Mouse (Mus musculus): ENCODE data around the gene Vcam1. TPM values are rescaled to one million over a fixed set of nuclear protein-coding genes. Genes with fewer than 3 reads are reported as not detected.

Gene Vcam1
- polyA plus RNA-seq (2014; fragmentation: Nextera tagmentation; extraction: Ambion mirVana): 78.6 and 93.8 TPM in 2 replicates

DNA sequence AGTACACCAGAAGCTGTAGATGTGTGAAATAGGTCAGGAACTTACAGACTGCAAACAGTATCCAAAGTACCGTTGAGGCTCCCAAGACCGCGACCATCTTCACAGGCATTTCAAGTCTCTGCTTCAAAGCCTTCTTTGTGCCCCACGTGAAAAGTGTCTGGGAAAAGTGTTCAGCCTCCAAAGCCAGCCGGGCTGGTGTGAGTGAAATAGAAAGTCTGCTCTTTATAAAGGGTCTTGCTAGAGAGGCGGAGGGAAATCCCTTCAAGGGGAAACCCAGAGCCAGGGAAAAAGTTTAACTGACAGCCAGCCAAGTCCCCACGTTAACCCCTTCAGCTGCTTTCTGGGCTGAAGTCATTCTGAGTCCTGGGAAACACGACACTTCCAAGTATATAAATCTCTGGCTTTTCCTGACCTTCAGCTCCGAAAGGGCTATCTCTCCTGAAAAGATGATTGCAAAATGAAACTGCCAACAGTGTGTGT is at the start of gene Vcam1:
Gene Vcam1 (minus strand): TSS at position 430 of the 480 bp plus-strand sequence.
- Histone ChIP-seq H3K4me3 (ENCODE audit: low read depth, low read length) (peak within 1 kb of the TSS; percentile 45), H3K9ac (peak within 1 kb of the TSS; percentile 48), H3K4me1 (ENCODE audit: insufficient read depth) (peaks cover 21% of the 10 kb centered on the region), H3K27me3 (ENCODE audit: insufficient read depth, low read length) (no peaks in the 10 kb centered on the region), H3K27ac (ENCODE audit: low read depth) (peak within 1 kb of the TSS; percentile 87), H3K4me2 (peak within 1 kb of the TSS; percentile 52), H3K9me3 (ENCODE audit: low read depth, low read length) (no peaks in the 10 kb centered on the region), H3K36me3 (ENCODE audit: insufficient read depth) (0 out of 2 replicates have a peak, but pooled peaks cover 5% of the 10 kb centered on the region)
- peak; percentile 92 for ATAC-seq (ENCODE audit: insufficient read depth)
- no peak for TF ChIP-seq CTCF (IDR thresholded peaks at IDR 0.05; ENCODE audit: low read depth)
- peak; percentile 98 for DNase-seq
- 1% methylated on average over 9 of the region's 9 CpGs for WGBS

DNA sequence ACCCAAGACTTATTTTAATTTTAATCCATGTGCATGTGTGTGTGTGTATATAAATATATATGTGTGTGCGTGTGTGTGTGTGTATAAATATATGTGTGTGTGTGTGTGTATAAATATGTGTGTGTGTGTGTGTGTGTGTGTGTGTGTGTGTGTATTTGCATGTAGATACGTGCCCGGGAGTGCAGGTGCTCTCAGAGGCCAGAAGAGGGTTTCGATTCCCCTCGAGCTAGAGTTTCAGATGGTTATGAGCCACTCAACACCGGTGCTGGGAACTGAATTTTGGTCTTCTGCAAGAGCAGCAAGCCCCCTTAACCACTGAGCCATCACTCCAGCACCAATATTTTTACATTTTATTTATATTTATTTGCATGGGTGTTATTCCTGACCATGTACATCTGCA is 45.6 kb upstream of the Vcam1 start:
- no peaks in the 10 kb centered on the region for H3K27me3 ChIP-seq (ENCODE audit: insufficient read depth, low read length)
- no peaks in the 10 kb centered on the region for H3K9me3 ChIP-seq (ENCODE audit: low read depth, low read length)
- ATAC-seq (ENCODE audit: insufficient read depth): no peak
- no peaks in the 10 kb centered on the region for H3K4me1 ChIP-seq (ENCODE audit: insufficient read depth)
- H3K4me3 ChIP-seq (ENCODE audit: low read depth, low read length): no peak overlapping the region
- H3K9ac ChIP-seq: no peak overlapping the region
- H3K36me3 ChIP-seq (ENCODE audit: insufficient read depth): no peaks in the 10 kb centered on the region
- no peak for DNase-seq
- H3K4me2 ChIP-seq: no peak overlapping the region
- TF ChIP-seq CTCF (IDR thresholded peaks at IDR 0.05; ENCODE audit: low read depth): no peak
- WGBS: 83% methylated on average over 6 of the region's 6 CpGs
- no peak overlapping the region for H3K27ac ChIP-seq (ENCODE audit: low read depth)

DNA sequence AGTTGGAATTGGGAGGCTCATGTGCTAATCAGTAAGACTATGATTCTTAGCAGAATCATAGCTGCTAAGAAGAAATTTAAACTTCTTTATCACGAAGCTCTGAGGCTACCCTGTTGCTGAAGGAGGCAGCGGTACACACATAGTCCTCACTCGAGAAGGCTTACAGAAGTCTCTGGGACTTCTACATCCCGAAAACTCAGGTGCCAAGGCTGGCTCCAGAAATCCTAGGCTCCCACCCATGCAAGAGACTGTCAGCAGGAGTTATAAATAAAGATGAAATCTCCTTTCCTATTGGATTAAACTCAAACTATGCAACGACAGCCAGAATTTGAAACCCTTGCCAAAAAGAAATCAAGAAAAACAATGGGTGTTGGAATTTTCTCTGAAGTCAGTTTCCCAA is 42.0 kb upstream of the Vcam1 start:
- Histone ChIP-seq H3K4me3 (ENCODE audit: low read depth, low read length) (no peak overlapping the region), H3K9me3 (ENCODE audit: low read depth, low read length) (no peaks in the 10 kb centered on the region), H3K4me2 (no peak overlapping the region), H3K27me3 (ENCODE audit: insufficient read depth, low read length) (no peaks in the 10 kb centered on the region), H3K27ac (ENCODE audit: low read depth) (no peak overlapping the region), H3K4me1 (ENCODE audit: insufficient read depth) (no peaks in the 10 kb centered on the region), H3K36me3 (ENCODE audit: insufficient read depth) (no peaks in the 10 kb centered on the region), H3K9ac (no peak overlapping the region)
- ATAC-seq (ENCODE audit: insufficient read depth) (no peak), DNase-seq (no peak)
- TF ChIP-seq CTCF (IDR thresholded peaks at IDR 0.05; ENCODE audit: low read depth): no peak
- 75% methylated on average over 5 of the region's 5 CpGs for WGBS

DNA sequence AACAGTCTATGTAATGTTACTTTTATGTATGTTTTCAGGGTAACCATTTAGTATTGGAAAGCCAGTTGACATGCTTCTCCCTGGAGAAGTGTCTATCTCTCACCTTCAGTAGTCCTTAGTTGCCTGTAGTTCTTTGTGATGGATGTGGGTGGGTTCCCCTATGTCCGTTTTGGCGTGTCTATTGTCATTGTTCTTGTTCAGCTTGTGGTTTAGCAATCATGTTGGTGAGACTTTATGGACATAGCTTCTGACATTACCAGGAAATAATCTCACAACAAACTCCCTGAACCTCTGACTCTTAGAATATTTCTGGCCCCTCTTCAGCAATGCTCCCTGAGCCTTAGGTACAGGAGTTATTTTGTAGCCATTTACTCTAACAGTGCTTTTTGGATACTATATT is 38.6 kb upstream of the Vcam1 start:
- ATAC-seq (ENCODE audit: insufficient read depth) (no peak), DNase-seq (no peak)
- no peak for TF ChIP-seq CTCF (IDR thresholded peaks at IDR 0.05; ENCODE audit: low read depth)
- H3K36me3 ChIP-seq (ENCODE audit: insufficient read depth): no peaks in the 10 kb centered on the region
- H3K4me1 ChIP-seq (ENCODE audit: insufficient read depth): no peaks in the 10 kb centered on the region
- no peak overlapping the region for H3K4me2 ChIP-seq
- no peak overlapping the region for H3K9ac ChIP-seq
- WGBS: 77% methylated on average over 2 of the region's 2 CpGs
- H3K4me3 ChIP-seq (ENCODE audit: low read depth, low read length): no peak overlapping the region
- H3K9me3 ChIP-seq (ENCODE audit: low read depth, low read length): no peaks in the 10 kb centered on the region
- no peaks in the 10 kb centered on the region for H3K27me3 ChIP-seq (ENCODE audit: insufficient read depth, low read length)
- H3K27ac ChIP-seq (ENCODE audit: low read depth): no peak overlapping the region

DNA sequence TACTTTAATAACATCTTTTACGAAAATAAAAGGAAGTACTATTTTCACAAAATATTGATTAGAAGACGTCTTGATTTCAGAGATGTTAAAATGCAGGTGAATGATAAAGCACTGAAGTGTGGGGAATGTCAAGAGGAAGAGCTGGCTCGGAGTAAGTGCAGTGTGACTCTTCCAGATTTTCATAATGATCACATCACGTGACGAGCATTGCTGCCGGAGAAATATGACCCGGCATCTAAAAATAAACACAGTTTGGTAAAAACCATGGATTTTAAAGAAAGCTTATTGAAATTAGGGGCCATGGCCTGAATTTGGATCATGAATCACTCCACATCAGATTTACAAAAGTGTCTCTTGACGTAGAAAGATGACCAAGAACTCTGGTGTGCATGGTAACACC is 36.8 kb upstream of the Vcam1 start:
- no peak overlapping the region for H3K27ac ChIP-seq (ENCODE audit: low read depth)
- 34% methylated on average over 8 of the region's 8 CpGs for WGBS

DNA sequence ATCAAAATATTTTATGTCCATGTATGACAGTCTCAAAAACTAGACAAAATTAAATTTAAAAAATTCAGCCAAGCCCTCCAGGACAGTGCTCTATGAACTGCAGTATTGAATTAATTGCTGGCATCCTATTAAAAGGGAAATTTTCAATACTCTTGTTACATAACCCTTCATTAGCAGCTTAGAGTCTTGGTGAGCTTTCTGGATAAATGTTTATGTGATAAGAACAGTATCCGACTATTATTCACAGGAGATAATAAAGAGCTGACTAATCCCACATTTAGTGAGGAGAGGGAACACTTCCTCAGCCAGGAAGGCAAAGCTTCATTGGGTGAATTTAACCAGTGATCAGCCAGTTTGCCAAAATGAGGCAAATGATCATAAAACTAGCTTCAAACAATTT is 35.5 kb upstream of the Vcam1 start:
- 30% methylated on average over 1 of the region's 1 CpGs for WGBS
- Histone ChIP-seq H3K9ac (no peak overlapping the region), H3K4me3 (ENCODE audit: low read depth, low read length) (no peak overlapping the region), H3K27ac (ENCODE audit: low read depth) (no peak overlapping the region), H3K4me1 (ENCODE audit: insufficient read depth) (no peaks in the 10 kb centered on the region), H3K36me3 (ENCODE audit: insufficient read depth) (no peaks in the 10 kb centered on the region), H3K9me3 (ENCODE audit: low read depth, low read length) (no peaks in the 10 kb centered on the region), H3K27me3 (ENCODE audit: insufficient read depth, low read length) (no peaks in the 10 kb centered on the region), H3K4me2 (no peak overlapping the region)
- ATAC-seq (ENCODE audit: insufficient read depth) (no peak), DNase-seq (no peak)
- TF ChIP-seq CTCF (IDR thresholded peaks at IDR 0.05; ENCODE audit: low read depth): no peak

More for the DNA sequence above, 36.8 kb upstream of the Vcam1 start:
- TF ChIP-seq CTCF (IDR thresholded peaks at IDR 0.05; ENCODE audit: low read depth): no peak
- Histone ChIP-seq H3K36me3 (ENCODE audit: insufficient read depth) (no peaks in the 10 kb centered on the region), H3K4me3 (ENCODE audit: low read depth, low read length) (no peak overlapping the region), H3K9ac (no peak overlapping the region), H3K27me3 (ENCODE audit: insufficient read depth, low read length) (no peaks in the 10 kb centered on the region), H3K4me2 (peak overlapping the region; percentile 10; the same call in 1 of the 2 replicates), H3K9me3 (ENCODE audit: low read depth, low read length) (no peaks in the 10 kb centered on the region), H3K4me1 (ENCODE audit: insufficient read depth) (no peaks in the 10 kb centered on the region)
- DNase-seq (peak; percentile 54), ATAC-seq (ENCODE audit: insufficient read depth) (no peak)

DNA sequence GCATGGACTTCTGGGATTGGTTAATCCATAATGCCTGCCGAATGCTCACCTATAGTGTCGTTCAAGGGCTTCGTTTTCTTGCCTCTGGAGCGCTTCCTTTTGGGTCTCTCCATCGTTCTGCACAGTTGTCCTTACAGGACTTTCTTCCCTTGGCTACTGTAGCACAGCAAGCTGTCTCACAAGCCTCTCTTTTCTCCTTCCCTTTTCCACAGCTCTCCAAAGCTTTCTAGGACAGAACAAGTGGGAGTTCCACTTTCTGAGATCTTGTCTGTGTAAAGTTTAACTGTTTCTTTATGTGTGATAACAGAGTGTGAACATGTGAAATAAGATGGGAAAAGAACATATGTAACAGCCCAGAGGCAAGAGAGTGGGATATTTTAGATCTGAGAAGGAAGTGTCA is 34.0 kb upstream of the Vcam1 start:
- H3K9ac ChIP-seq: no peak overlapping the region
- H3K4me2 ChIP-seq: no peak overlapping the region
- no peaks in the 10 kb centered on the region for H3K4me1 ChIP-seq (ENCODE audit: insufficient read depth)
- H3K9me3 ChIP-seq (ENCODE audit: low read depth, low read length): no peaks in the 10 kb centered on the region
- H3K27me3 ChIP-seq (ENCODE audit: insufficient read depth, low read length): no peaks in the 10 kb centered on the region
- no peak overlapping the region for H3K27ac ChIP-seq (ENCODE audit: low read depth)
- DNase-seq: no peak
- ATAC-seq (ENCODE audit: insufficient read depth): no peak
- H3K36me3 ChIP-seq (ENCODE audit: insufficient read depth): no peaks in the 10 kb centered on the region
- TF ChIP-seq CTCF (IDR thresholded peaks at IDR 0.05; ENCODE audit: low read depth): no peak
- H3K4me3 ChIP-seq (ENCODE audit: low read depth, low read length): no peak overlapping the region
- WGBS: 79% methylated on average over 5 of the region's 5 CpGs
